Mouse (Mus musculus) frontal cortex, postnatal 10 days (tissue): ENCODE measurements around the gene Ext2.
A peak's percentile ranks its signal among the peaks of the same experiment; 100 is the strongest.

Experiments used
- DNase-seq, 2 experiments: peaks; one replicate each; pipeline ENCODE4 v3.0.0; 2022; ENCODE audit warnings: low spot score in 2 of 2, mixed read lengths in 1 of 2

Gene Ext2

DNA sequence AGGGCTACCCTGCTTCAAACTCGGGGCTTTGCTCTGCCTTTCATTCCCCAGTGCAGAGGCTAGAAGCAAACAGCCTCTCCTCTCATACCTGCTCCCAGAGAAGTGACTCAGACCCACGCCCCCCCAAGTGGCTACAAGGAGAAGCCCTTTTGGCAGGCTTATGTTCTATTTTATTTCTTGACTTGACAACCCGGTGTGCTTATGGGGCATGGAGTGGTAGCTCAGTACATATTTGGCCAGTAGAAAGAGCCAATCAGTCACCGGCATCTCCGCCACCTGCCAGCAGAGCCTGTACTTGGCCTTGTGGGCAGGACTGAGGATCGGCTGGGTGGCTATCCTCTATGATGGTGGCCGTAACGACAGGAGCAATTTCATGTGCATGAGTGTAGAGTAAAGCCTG, 85.2 kb downstream of the Ext2 start:
- DNase-seq: no peak

- DNase-seq: no peak
These were observed 89.7 kb downstream of the Ext2 start for GRCm38 (mm10) chr2:93732658-93733057.

GRCm38 (mm10) chr2:93729585-93729984, 92.8 kb downstream of the Ext2 start:
- DNase-seq: no peak

GRCm38 (mm10) chr2:93723138-93723744, 99.1 kb downstream of the Ext2 start:
- no peak for DNase-seq

- no peak for DNase-seq
These were observed 101.4 kb downstream of the Ext2 start for GRCm38 (mm10) chr2:93720956-93721355.

DNA sequence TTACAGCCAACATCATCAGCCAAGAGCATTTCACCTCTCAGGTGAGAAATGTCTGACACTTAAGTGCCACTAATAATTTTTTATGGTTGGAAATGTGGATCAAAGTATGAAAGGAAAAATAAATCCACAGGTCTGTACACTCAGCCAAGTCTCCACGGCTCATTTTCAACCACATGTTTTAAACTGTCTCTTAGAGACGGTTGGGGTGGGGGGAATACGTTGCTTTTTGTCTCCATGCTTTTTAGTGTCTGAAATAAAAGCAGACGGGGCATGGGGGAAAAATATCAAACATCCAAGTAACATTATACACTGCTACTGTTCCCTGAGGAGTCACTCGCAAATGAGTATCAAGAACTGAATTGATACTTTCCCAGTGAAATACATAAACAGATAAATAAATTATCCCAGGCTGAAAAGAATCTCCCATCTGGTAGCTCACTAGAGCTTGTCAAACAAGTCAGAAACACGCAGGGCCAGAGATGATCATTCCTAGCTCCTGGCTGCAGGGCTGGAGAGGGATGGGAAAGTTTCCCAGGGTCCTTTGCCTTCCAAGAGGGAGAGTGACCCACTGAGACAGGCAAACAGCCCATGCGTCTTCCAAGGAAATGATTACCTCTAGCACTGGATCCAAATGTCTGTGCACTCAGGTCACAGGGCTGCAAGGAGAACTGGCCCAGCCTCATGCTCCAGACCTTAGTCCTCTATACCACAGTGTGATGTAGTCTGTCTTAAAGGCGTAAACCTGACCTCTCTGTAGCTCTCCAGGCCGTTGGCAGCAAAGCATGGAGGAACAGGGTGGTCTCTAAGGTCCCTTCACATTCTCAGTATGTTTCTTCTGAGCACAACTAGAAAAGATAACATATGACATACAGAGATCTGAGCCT, 102.3 kb downstream of the Ext2 start:
- no peak for DNase-seq

DNA sequence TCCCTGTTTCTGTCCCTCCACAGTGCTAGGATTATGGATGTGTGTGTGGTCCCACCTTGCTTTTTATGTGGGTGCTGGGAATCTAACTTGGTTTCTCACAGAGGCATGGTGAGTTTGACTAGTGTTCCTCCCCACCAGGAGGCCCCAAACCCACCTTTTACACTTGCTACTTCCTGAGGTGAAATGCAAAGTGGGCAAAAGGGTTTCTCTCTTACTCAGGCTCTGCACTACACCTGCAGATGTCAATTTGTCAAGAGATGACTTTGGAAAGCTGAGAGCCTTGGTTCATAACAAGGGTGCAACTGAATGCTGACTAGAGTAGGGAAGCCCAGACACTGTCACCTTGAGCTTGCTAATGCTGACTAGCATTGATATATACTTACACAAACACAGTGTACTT, 109.1 kb downstream of the Ext2 start:
- DNase-seq: no peak

DNA sequence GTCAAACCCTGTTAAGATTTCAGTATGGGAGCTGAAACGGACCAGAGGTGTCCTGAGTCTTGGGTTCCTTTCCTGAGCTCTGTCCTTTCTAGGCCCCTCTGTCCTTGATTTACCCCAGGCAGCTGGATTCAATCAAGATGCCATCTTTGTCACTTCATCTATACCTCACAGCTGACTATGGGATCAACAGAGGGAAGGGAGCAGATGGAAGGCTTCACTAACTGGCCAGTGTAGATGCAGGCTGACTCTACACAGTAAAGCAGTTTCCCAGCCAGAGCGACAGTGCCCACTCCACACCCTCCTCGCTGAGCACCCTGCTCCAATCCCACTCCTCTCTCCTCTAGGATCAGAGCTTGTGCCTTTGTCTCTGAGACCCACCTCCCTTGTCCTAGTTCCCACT, 110.9 kb downstream of the Ext2 start:
- no peak for DNase-seq

DNA sequence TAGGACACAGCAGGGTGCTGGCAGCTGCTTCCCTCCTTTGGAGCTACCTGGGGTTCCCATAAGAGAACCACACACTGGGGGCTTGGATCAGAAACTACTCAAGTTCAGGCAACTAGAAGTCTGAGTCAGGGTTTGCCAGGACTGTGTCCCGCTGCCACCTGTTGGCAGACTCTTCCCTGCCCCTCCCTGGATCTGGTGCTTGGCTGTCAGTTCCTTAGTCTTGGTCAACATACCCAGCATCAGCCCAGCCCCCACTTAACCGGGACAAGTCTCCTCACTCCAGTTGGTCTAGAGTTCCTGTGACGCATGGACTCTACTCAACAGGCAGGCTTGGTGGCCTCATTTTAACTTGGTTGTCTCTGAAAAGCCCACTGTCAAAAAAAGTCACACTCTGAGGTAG, 112.7 kb downstream of the Ext2 start:
- no peak for DNase-seq

GRCm38 (mm10) chr2:93709241-93709640, 113.1 kb downstream of the Ext2 start:
- DNase-seq: no peak

- no peak for DNase-seq
These were observed 115.5 kb downstream of the Ext2 start for GRCm38 (mm10) chr2:93706825-93707224.

- DNase-seq: no peak
These were observed 116.0 kb downstream of the Ext2 start for GRCm38 (mm10) chr2:93706407-93706806.

GRCm38 (mm10) chr2:93704195-93704594, 118.2 kb downstream of the Ext2 start:
- DNase-seq: no peak

GRCm38 (mm10) chr2:93702936-93703926, 119.1 kb downstream of the Ext2 start:
- DNase-seq: no peak

DNA sequence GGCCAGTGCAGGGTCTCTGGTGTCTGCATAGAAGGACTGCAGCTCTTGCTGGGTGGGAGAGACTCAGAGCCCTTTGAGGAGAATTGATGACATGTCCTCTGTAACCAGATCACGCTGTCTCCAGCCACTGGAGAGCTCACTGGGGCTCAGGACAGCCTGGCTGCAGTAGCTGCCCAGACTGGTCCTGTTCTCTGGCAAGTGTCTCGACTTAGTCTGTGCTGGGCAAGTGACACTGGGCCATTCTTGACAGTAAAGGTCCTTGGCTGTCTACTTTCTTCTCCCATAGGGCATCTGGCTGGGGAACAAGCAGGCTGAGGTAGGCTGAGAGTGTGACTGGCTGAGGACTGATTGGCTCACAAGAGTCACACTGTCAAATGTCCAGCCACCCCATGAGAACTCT, 123.0 kb downstream of the Ext2 start:
- no peak for DNase-seq

- no peak for DNase-seq
These were observed 126.2 kb downstream of the Ext2 start for GRCm38 (mm10) chr2:93696181-93696641.

DNA sequence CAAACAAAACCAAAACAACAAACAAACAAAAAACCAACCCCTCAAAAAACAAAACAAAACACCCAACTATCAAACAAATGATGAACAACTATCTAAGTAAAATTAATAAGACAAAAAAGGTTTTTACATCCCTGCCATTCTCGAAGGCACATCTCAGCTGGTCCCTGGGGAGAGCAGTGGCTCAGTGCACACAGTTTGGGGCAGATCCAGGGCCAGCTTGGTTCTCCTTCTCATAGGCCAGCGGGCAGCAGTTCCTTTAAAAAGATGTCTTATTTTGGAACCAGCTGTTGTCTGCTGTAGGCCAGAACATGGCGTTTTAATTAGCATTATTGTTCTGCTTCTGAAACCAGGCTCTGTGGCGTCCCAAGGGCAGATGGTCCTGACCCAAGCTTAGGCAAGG, 129.3 kb downstream of the Ext2 start:
- DNase-seq: no peak

DNA sequence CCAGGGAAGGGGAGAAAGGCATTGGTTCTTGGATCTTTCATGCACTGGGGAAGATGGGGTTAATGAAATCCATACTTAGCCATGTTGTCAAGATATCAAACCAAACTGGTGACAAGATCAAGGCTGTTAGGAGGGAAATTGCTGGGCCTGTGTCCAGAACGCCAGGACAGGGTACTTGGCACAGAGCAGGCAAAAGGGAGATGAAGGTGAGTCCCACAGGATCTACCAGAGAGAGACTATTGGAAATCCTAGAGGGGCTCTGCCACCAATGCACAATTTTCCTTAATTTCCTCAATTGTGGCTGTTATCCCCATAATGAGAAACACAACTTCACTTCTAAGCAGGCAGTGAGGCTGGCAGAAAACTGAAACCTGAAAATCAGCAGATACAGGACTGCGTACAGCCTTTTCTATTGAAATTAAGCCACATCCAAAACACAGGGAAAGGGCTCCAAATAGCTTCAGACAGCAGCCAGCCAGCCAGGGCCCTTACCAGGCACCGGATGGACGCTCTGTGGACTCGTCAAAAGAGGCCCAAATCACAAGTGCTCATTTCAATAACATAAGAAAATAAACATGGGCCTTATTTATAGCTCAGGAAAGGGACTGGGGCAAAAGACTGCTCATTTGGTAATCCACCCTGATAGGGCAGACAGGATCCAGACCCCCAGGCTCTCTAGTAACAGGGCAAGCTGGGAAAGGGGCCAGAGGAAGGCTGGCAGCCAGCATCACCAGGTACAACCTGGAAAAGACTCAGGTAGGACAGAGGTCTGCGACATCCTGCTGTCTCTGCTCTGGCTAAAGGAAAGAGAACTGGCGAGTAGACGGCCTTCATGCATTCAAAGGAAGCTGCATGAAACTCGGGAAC, 132.1 kb downstream of the Ext2 start:
- DNase-seq: no peak

- DNase-seq: peak in 1 of 2 experiments; percentile 46
These were observed 138.7 kb downstream of the Ext2 start for GRCm38 (mm10) chr2:93683674-93684073.

- no peak for DNase-seq
These were observed 139.7 kb downstream of the Ext2 start for GRCm38 (mm10) chr2:93682601-93683202.

DNA sequence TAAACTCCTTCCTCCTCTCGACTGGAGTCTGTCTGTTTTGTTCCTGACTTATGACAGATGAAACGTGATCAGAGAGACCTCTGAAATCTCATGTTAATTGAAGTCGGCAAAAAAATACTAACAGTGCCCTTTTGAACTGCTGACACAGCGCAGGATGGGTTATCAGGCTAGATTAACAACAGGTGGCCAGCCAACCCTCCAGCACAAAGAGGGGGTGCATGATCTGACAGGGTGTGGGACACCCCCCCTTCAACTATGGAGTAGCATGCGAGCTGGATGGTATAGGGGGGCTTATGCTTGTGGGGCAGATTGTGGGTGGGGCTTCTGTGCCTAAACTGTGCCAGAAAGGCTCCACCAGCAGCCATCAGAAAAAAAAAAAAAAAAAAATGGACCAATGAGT, 141.0 kb downstream of the Ext2 start:
- DNase-seq: no peak
